Mouse (Mus musculus) embryonic fibroblast, embryonic 13.5 days (primary cell): Measurements from ENCODE around the gene Mansc1. TPM values are rescaled to one million over a fixed set of nuclear protein-coding genes. Genes with fewer than 3 reads are reported as not detected.
"Not testable (repeated sequence)": the region's sequence is repeated elsewhere in the genome, so short reads cannot be mapped to it uniquely, and the experiment has no call there.

ENCODE experiments used
- H3K27ac ChIP-seq: 2 replicates; pipeline ENCODE4 v1.5.1; 2012; ENCODE audit warnings: low read length, control low read depth, inconsistent platforms; ENCODE audit not compliant: insufficient read depth
- H3K4me1 ChIP-seq: 2 replicates; pipeline ENCODE4 v1.6.1; 2011; ENCODE audit warnings: low read length; ENCODE audit not compliant: control insufficient read depth, insufficient read depth
- H3K4me3 ChIP-seq: 2 replicates; pipeline ENCODE4 v1.5.1; 2011; ENCODE audit warnings: mild to moderate bottlenecking, control low read depth, low read length; ENCODE audit not compliant: insufficient read depth
- CTCF ChIP-seq: IDR thresholded peaks from 2 replicates; pipeline ENCODE4 v1.5.1; 2011; ENCODE audit warnings: mild to moderate bottlenecking, control low read depth, low read length, moderate library complexity, borderline replicate concordance; ENCODE audit not compliant: insufficient read depth
- POLR2A ChIP-seq: IDR thresholded peaks from 2 replicates; pipeline ENCODE4 v1.6.1; 2011; ENCODE audit warnings: low read depth, mild to moderate bottlenecking, control low read depth, low read length, moderate library complexity
- polyA plus RNA-seq: library from polyadenylated mRNA; stranded (reverse); fragments of >200 nt; gene quantifications from 2 replicates; pipeline ENCODE4 v1.2.4, GENCODE M21; 2011; ENCODE audit warnings: low read depth; ENCODE audit not compliant: missing spikeins, insufficient read length

Gene Mansc1
- polyA plus RNA-seq, result 2.8 and 3.2 TPM in 2 replicates

- TF ChIP-seq POLR2A, result 0 out of 2 replicates have a peak, but pooled peaks have one; percentile 27
- no peak for TF ChIP-seq CTCF
- H3K4me1 ChIP-seq, result no peaks in the 10 kb centered on the region
- H3K27ac ChIP-seq, result no peak within 1 kb of the TSS
- H3K4me3 ChIP-seq, result peak within 1 kb of the TSS; percentile 43
Observed at GRCm38 (mm10) chr6:134631947-134632687, at the start of gene Mansc1. TSS of gene Mansc1 (minus strand) at chr6:134632488.

- H3K4me3 ChIP-seq, H3K27ac ChIP-seq, H3K4me1 ChIP-seq: not testable (repeated sequence)
Observed at GRCm38 (mm10) chr6:134679330-134679729, 47.0 kb upstream of the Mansc1 start.

- H3K27ac ChIP-seq, result no peak overlapping the region
- no peaks in the 10 kb centered on the region for H3K4me1 ChIP-seq
- no peak overlapping the region for H3K4me3 ChIP-seq
- TF ChIP-seq CTCF, result no peak
- no peak for TF ChIP-seq POLR2A
Observed at GRCm38 (mm10) chr6:134678037-134678436, 45.7 kb upstream of the Mansc1 start.

GRCm38 (mm10) chr6:134677504-134677903 lies 45.2 kb upstream of the Mansc1 start:
- Histone ChIP-seq H3K4me1 (peaks cover 2% of the 10 kb centered on the region; the same call in 1 of the 2 replicates), H3K4me3 (no peak overlapping the region), H3K27ac (no peak overlapping the region)
- no peak for TF ChIP-seq CTCF
- TF ChIP-seq POLR2A, result no peak

GRCm38 (mm10) chr6:134673712-134674111 lies 41.4 kb upstream of the Mansc1 start:
- H3K4me3 ChIP-seq, H3K27ac ChIP-seq: not testable (repeated sequence)
- H3K4me1 ChIP-seq, result peaks cover 16% of the 10 kb centered on the region

- peaks cover 16% of the 10 kb centered on the region for H3K4me1 ChIP-seq
- no peak overlapping the region for H3K4me3 ChIP-seq
- TF ChIP-seq CTCF (no peak), POLR2A (no peak)
- peak overlapping the region; percentile 67 for H3K27ac ChIP-seq
Observed at GRCm38 (mm10) chr6:134670881-134671411, 38.7 kb upstream of the Mansc1 start.

GRCm38 (mm10) chr6:134669179-134669865 lies 37.0 kb upstream of the Mansc1 start:
- TF ChIP-seq POLR2A (no peak), CTCF (no peak)
- Histone ChIP-seq H3K27ac (peak overlapping the region; percentile 78), H3K4me3 (no peak overlapping the region), H3K4me1 (peaks cover 16% of the 10 kb centered on the region)

GRCm38 (mm10) chr6:134668519-134668918 lies 36.2 kb upstream of the Mansc1 start:
- no peak overlapping the region for H3K4me3 ChIP-seq
- H3K4me1 ChIP-seq, result peaks cover 16% of the 10 kb centered on the region
- TF ChIP-seq CTCF (no peak), POLR2A (no peak)
- H3K27ac ChIP-seq, result peak overlapping the region; percentile 78

GRCm38 (mm10) chr6:134665817-134666216 lies 33.5 kb upstream of the Mansc1 start:
- TF ChIP-seq CTCF (no peak), POLR2A (no peak)
- no peak overlapping the region for H3K27ac ChIP-seq
- no peak overlapping the region for H3K4me3 ChIP-seq
- peaks cover 6% of the 10 kb centered on the region for H3K4me1 ChIP-seq

GRCm38 (mm10) chr6:134664573-134664972 lies 32.3 kb upstream of the Mansc1 start:
- TF ChIP-seq CTCF (no peak), POLR2A (no peak)
- Histone ChIP-seq H3K4me1 (peaks cover 3% of the 10 kb centered on the region; the same call in 1 of the 2 replicates), H3K4me3 (no peak overlapping the region), H3K27ac (no peak overlapping the region)
